Mouse (Mus musculus): Measurements from ENCODE around the gene Chst11.

DNA sequence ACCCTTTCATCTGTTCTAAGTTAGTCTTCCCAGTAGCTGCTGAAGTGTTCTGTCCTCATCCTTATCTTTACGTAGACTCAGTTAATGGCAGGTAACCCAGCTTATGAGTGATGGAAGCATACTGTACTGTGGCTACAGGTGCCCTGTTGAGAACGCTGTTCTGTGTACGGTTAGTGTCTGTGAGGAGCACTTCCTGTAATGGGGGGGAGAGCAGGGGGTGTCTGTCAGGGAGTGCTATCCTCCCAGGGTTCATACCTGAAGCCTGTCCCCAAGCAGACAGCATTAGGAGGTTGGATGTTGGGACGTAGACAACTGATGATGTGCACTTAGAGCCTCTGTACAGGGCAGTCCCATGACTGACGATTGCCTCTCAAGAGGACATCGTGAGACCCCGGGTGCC lies 18.6 kb downstream of the Chst11 start:
- TF ChIP-seq EP300 (IDR thresholded peaks at IDR 0.05; ENCODE audit: insufficient read depth, low read depth, low read length) (no peak), CTCF (IDR thresholded peaks at IDR 0.05) (no peak), POLR2A (IDR thresholded peaks at IDR 0.05; ENCODE audit: insufficient read depth, low read depth, low read length) (no peak)
